Mouse (Mus musculus): ENCODE data around the gene Ldlr. TPM values are rescaled to one million over a fixed set of nuclear protein-coding genes. Genes with fewer than 3 reads are reported as not detected.

Ldlr gene
- polyA plus RNA-seq, 1 experiment from 2014 or later, result 34.8 TPM

- Histone ChIP-seq H3K9ac (ENCODE audit: low read length) (no peak overlapping the region), H3K4me2 (ENCODE audit: low read length) (no peak overlapping the region), H3K4me3 (ENCODE audit: low read depth, low read length) (no peak overlapping the region), H3K27me3 (replicated peaks; ENCODE audit: control insufficient read depth, insufficient read depth, low read length) (no peaks in the 10 kb centered on the region), H3K36me3 (ENCODE audit: control insufficient read depth, insufficient read depth, low read length) (peaks cover 29% of the 10 kb centered on the region; the same call in 1 of the 2 replicates), H3K27ac (ENCODE audit: low read depth) (no peak overlapping the region), H3K4me1 (replicated peaks; ENCODE audit: control insufficient read depth, insufficient read depth, low read length) (peaks cover 27% of the 10 kb centered on the region; the same call in 1 of the 2 replicates), H3K9me3 (ENCODE audit: control insufficient read depth, low read length) (no peaks in the 10 kb centered on the region)
- DNase-seq (ENCODE audit: low spot score) (no peak), ATAC-seq (replicated peaks; ENCODE audit: low FRiP score, low TSS enrichment, low read depth) (no peak)
- WGBS, result 74% methylated on average over 13 of the region's 13 CpGs
Measured at GRCm38 (mm10) chr9:21754516-21755321, 31.4 kb downstream of the Ldlr start.

GRCm38 (mm10) chr9:21758576-21759529 is 35.6 kb downstream of the Ldlr start:
- 55% methylated on average over 14 of the region's 14 CpGs for WGBS
- no peak for ATAC-seq (replicated peaks; ENCODE audit: low FRiP score, low TSS enrichment, low read depth)
- peak overlapping the region; percentile 77; the same call in 1 of the 2 replicates for H3K9ac ChIP-seq (ENCODE audit: low read length)

GRCm38 (mm10) chr9:21759718-21760117 is 36.4 kb downstream of the Ldlr start:
- Histone ChIP-seq H3K36me3 (ENCODE audit: control insufficient read depth, insufficient read depth, low read length) (peaks cover 22% of the 10 kb centered on the region; the same call in 1 of the 2 replicates), H3K9me3 (ENCODE audit: control insufficient read depth, low read length) (no peaks in the 10 kb centered on the region), H3K4me3 (ENCODE audit: low read depth, low read length) (peak overlapping the region; percentile 81), H3K4me2 (ENCODE audit: low read length) (peak overlapping the region; percentile 51), H3K4me1 (replicated peaks; ENCODE audit: control insufficient read depth, insufficient read depth, low read length) (peaks cover 15% of the 10 kb centered on the region; the same call in 1 of the 2 replicates), H3K27me3 (replicated peaks; ENCODE audit: control insufficient read depth, insufficient read depth, low read length) (no peaks in the 10 kb centered on the region), H3K9ac (ENCODE audit: low read length) (peak overlapping the region; percentile 77), H3K27ac (ENCODE audit: low read depth) (0 out of 2 replicates have a peak overlapping the region, but pooled peaks have one; percentile 38)
- ATAC-seq (replicated peaks; ENCODE audit: low FRiP score, low TSS enrichment, low read depth) (peak; percentile 33; the same call in 1 of the 2 replicates), DNase-seq (ENCODE audit: low spot score) (no peak)
- WGBS, result under 1% methylated on average over 20 of the region's 20 CpGs

More at GRCm38 (mm10) chr9:21758576-21759529, 35.6 kb downstream of the Ldlr start:
- H3K27ac ChIP-seq (ENCODE audit: low read depth), result no peak overlapping the region
- peaks cover 25% of the 10 kb centered on the region; the same call in 1 of the 2 replicates for H3K36me3 ChIP-seq (ENCODE audit: control insufficient read depth, insufficient read depth, low read length)
- H3K27me3 ChIP-seq (replicated peaks; ENCODE audit: control insufficient read depth, insufficient read depth, low read length), result no peaks in the 10 kb centered on the region
- peak overlapping the region; percentile 51 for H3K4me2 ChIP-seq (ENCODE audit: low read length)
- H3K4me1 ChIP-seq (replicated peaks; ENCODE audit: control insufficient read depth, insufficient read depth, low read length), result peaks cover 21% of the 10 kb centered on the region; the same call in 1 of the 2 replicates
- DNase-seq (ENCODE audit: low spot score), result no peak
- peak overlapping the region; percentile 81 for H3K4me3 ChIP-seq (ENCODE audit: low read depth, low read length)
- H3K9me3 ChIP-seq (ENCODE audit: control insufficient read depth, low read length), result no peaks in the 10 kb centered on the region

GRCm38 (mm10) chr9:21760155-21761088 is 37.1 kb downstream of the Ldlr start, which contains the start of gene Spc24:
TSS of gene Spc24 (minus strand) at chr9:21760303.
- WGBS, result 1% methylated on average over 52 of the region's 54 CpGs
- DNase-seq (ENCODE audit: low spot score) (peak; percentile 93), ATAC-seq (replicated peaks; ENCODE audit: low FRiP score, low TSS enrichment, low read depth) (peak; percentile 94)
- Histone ChIP-seq H3K4me3 (ENCODE audit: low read depth, low read length) (peak within 1 kb of the TSS; percentile 81), H3K4me1 (replicated peaks; ENCODE audit: control insufficient read depth, insufficient read depth, low read length) (peaks cover 15% of the 10 kb centered on the region; the same call in 1 of the 2 replicates), H3K9me3 (ENCODE audit: control insufficient read depth, low read length) (no peaks in the 10 kb centered on the region), H3K36me3 (ENCODE audit: control insufficient read depth, insufficient read depth, low read length) (peaks cover 18% of the 10 kb centered on the region; the same call in 1 of the 2 replicates), H3K4me2 (ENCODE audit: low read length) (peak within 1 kb of the TSS; percentile 51), H3K9ac (ENCODE audit: low read length) (peak within 1 kb of the TSS; percentile 77), H3K27ac (ENCODE audit: low read depth) (peak within 1 kb of the TSS; percentile 38; the same call in 1 of the 2 replicates), H3K27me3 (replicated peaks; ENCODE audit: control insufficient read depth, insufficient read depth, low read length) (no peaks in the 10 kb centered on the region)

- Histone ChIP-seq H3K4me3 (ENCODE audit: low read depth, low read length) (no peak overlapping the region), H3K9me3 (ENCODE audit: control insufficient read depth, low read length) (no peaks in the 10 kb centered on the region), H3K36me3 (ENCODE audit: control insufficient read depth, insufficient read depth, low read length) (peaks cover 9% of the 10 kb centered on the region; the same call in 1 of the 2 replicates), H3K27ac (ENCODE audit: low read depth) (0 out of 2 replicates have a peak overlapping the region, but pooled peaks have one; percentile 9), H3K4me1 (replicated peaks; ENCODE audit: control insufficient read depth, insufficient read depth, low read length) (peaks cover 15% of the 10 kb centered on the region; the same call in 1 of the 2 replicates), H3K9ac (ENCODE audit: low read length) (no peak overlapping the region), H3K27me3 (replicated peaks; ENCODE audit: control insufficient read depth, insufficient read depth, low read length) (no peaks in the 10 kb centered on the region), H3K4me2 (ENCODE audit: low read length) (no peak overlapping the region)
- ATAC-seq (replicated peaks; ENCODE audit: low FRiP score, low TSS enrichment, low read depth) (no peak), DNase-seq (ENCODE audit: low spot score) (no peak)
Measured at GRCm38 (mm10) chr9:21762135-21762534, 38.9 kb downstream of the Ldlr start.

- H3K36me3 ChIP-seq (ENCODE audit: control insufficient read depth, insufficient read depth, low read length), result peaks cover 25% of the 10 kb centered on the region
- no peak overlapping the region for H3K27ac ChIP-seq (ENCODE audit: low read depth)
- H3K9me3 ChIP-seq (ENCODE audit: control insufficient read depth, low read length), result no peaks in the 10 kb centered on the region
- no peak overlapping the region for H3K4me3 ChIP-seq (ENCODE audit: low read depth, low read length)
- ATAC-seq (replicated peaks; ENCODE audit: low FRiP score, low TSS enrichment, low read depth) (no peak), DNase-seq (ENCODE audit: low spot score) (no peak)
- 0 out of 2 replicates have a peak, but pooled peaks cover 6% of the 10 kb centered on the region for H3K4me1 ChIP-seq (replicated peaks; ENCODE audit: control insufficient read depth, insufficient read depth, low read length)
- no peak overlapping the region for H3K9ac ChIP-seq (ENCODE audit: low read length)
- no peak overlapping the region for H3K4me2 ChIP-seq (ENCODE audit: low read length)
- no peaks in the 10 kb centered on the region for H3K27me3 ChIP-seq (replicated peaks; ENCODE audit: control insufficient read depth, insufficient read depth, low read length)
- WGBS, result 95% methylated on average over 6 of the region's 6 CpGs
Measured at GRCm38 (mm10) chr9:21764084-21764999, 41.1 kb downstream of the Ldlr start.

GRCm38 (mm10) chr9:21767896-21768295 is 44.6 kb downstream of the Ldlr start:
- Histone ChIP-seq H3K4me2 (ENCODE audit: low read length) (no peak overlapping the region), H3K9me3 (ENCODE audit: control insufficient read depth, low read length) (no peaks in the 10 kb centered on the region), H3K4me3 (ENCODE audit: low read depth, low read length) (no peak overlapping the region), H3K9ac (ENCODE audit: low read length) (no peak overlapping the region), H3K36me3 (ENCODE audit: control insufficient read depth, insufficient read depth, low read length) (peaks cover 54% of the 10 kb centered on the region), H3K27ac (ENCODE audit: low read depth) (no peak overlapping the region; the same call in 1 of the 2 replicates), H3K27me3 (replicated peaks; ENCODE audit: control insufficient read depth, insufficient read depth, low read length) (no peaks in the 10 kb centered on the region), H3K4me1 (replicated peaks; ENCODE audit: control insufficient read depth, insufficient read depth, low read length) (no peaks in the 10 kb centered on the region)
- DNase-seq (ENCODE audit: low spot score) (no peak), ATAC-seq (replicated peaks; ENCODE audit: low FRiP score, low TSS enrichment, low read depth) (no peak)
- WGBS, result 74% methylated on average over 11 of the region's 11 CpGs

All from intestine, embryonic 14.5 days (tissue).